Mouse (Mus musculus) small intestine, adult 2 months (tissue): Measurements from ENCODE around the gene Tspan11.

ENCODE experiments used
- CTCF ChIP-seq: fragments of 200-500 bp; IDR thresholded peaks from 2 replicates; pipeline ENCODE4 v1.5.1; 2012; ENCODE audit warnings: low read depth, mild to moderate bottlenecking, control low read depth, inconsistent platforms, low read length, moderate library complexity, mixed read lengths; ENCODE audit not compliant: insufficient replicate concordance, insufficient read length; ENCODE audit errors: extremely low read depth
- POLR2A ChIP-seq: fragments of 200-500 bp; IDR thresholded peaks from 2 replicates; pipeline ENCODE4 v1.6.1; 2012; ENCODE audit warnings: low read depth, mild to moderate bottlenecking, control low read depth, inconsistent platforms, low read length, moderate library complexity

- no peak for TF ChIP-seq CTCF
- TF ChIP-seq POLR2A = no peak
Observed at GRCm38 (mm10) chr6:127854688-127855013, 32.7 kb upstream of the Tspan11 start.
